Mouse (Mus musculus) heart, postnatal 0 days (tissue): ENCODE data around the gene Orai3. TPM values are rescaled to one million over a fixed set of nuclear protein-coding genes. Genes with fewer than 3 reads are reported as not detected.
"Not testable (repeated sequence)": the region's sequence is repeated elsewhere in the genome, so short reads cannot be mapped to it uniquely, and the experiment has no call there.

Experiments used
- ATAC-seq: fragments of 200-750 bp; cut with Nextera tagmentation; 2 replicates; pipeline ENCODE4 v1.8.0; 2017; ENCODE audit warnings: low read depth, moderate number of reproducible peaks, moderate library complexity; ENCODE audit not compliant: insufficient read depth
- DNase-seq: peaks from one replicate; pipeline ENCODE4 v3.0.0-alpha.2; 2016; ENCODE audit warnings: low spot score
- H3K27ac ChIP-seq: fragments of 300-500 bp; sonication (generic); 2 replicates; pipeline ENCODE4 v1.5.1; 2014; ENCODE audit warnings: low read depth, mild to moderate bottlenecking
- H3K27me3 ChIP-seq: fragments of 300-500 bp; sonication (generic); 2 replicates; pipeline ENCODE4 v1.6.1; 2014; ENCODE audit warnings: low read length, mixed read lengths; ENCODE audit not compliant: control insufficient read depth, insufficient read depth
- H3K36me3 ChIP-seq: fragments of 300-500 bp; sonication (generic); replicated peaks from 2 replicates; pipeline ENCODE4 v1.6.1; 2014; ENCODE audit warnings: low read length, mixed read lengths; ENCODE audit not compliant: control insufficient read depth, insufficient read depth
- H3K4me1 ChIP-seq: fragments of 300-500 bp; sonication (generic); 2 replicates; pipeline ENCODE4 v1.6.1; 2014; ENCODE audit warnings: antibody characterized with exemption; ENCODE audit not compliant: control insufficient read depth, insufficient read depth
- H3K4me2 ChIP-seq: fragments of 300-500 bp; sonication (generic); 2 replicates; pipeline ENCODE4 v1.6.1; 2014; ENCODE audit warnings: low read depth, mild to moderate bottlenecking, low read length, moderate library complexity
- H3K4me3 ChIP-seq: fragments of 300-500 bp; sonication (generic); 2 replicates; pipeline ENCODE4 v1.5.1; 2014; ENCODE audit warnings: low read depth, low read length
- H3K9ac ChIP-seq: fragments of 300-500 bp; sonication (generic); replicated peaks from 2 replicates; pipeline ENCODE4 v1.6.1; 2014; ENCODE audit warnings: low read depth, low read length, mixed read lengths
- H3K9me3 ChIP-seq: fragments of 300-500 bp; sonication (generic); replicated peaks from 2 replicates; pipeline ENCODE4 v1.6.1; 2016; ENCODE audit warnings: low read length; ENCODE audit not compliant: control insufficient read depth
- CTCF ChIP-seq: IDR thresholded peaks from 2 replicates; pipeline ENCODE4 v1.5.1; 2016; ENCODE audit warnings: antibody characterized with exemption, control low read depth, low read depth
- EP300 ChIP-seq: IDR thresholded peaks from 2 replicates; pipeline ENCODE4 v1.6.1; 2016; ENCODE audit warnings: antibody characterized with exemption, low read depth
- WGBS: fragments of 180-500 bp; shearing (Covaris S2); extraction: QIAGEN DNeasy Blood & Tissue Kit; methylation state at CpG from one replicate; pipeline ENCODE4 v1.1.7; 2014; 5-methylcytosine and 5-hydroxymethylcytosine counted together
- polyA plus RNA-seq: library from polyadenylated mRNA; unstranded; fragments of >200 nt; fragmentation: Nextera tagmentation; extraction: Ambion mirVana; gene quantifications from 2 replicates; pipeline ENCODE4 v1.2.1, GENCODE M21; 2015
- total RNA-seq: library from RNA; depleted of rRNA; stranded (reverse); fragments of >200 nt; gene quantifications from 2 replicates; pipeline ENCODE4 v1.2.3, GENCODE M21; 2014; ENCODE audit warnings: low replicate concordance

Gene Orai3
- total and polyA plus RNA-seq, 2 experiments from 2014 or later = 17.3 to 31.8 TPM

GRCm38 (mm10) chr7:127770039-127770905, 657 bp downstream of the Orai3 start:
- 4% methylated on average over 27 of the region's 27 CpGs for WGBS
- peak overlapping the region; percentile 86 for H3K9ac ChIP-seq
- H3K27ac ChIP-seq = peak overlapping the region; percentile 85
- ATAC-seq (peak; percentile 10; the same call in 1 of the 2 replicates), DNase-seq (no peak)
- H3K4me2 ChIP-seq = peak overlapping the region; percentile 82
- no peak for TF ChIP-seq CTCF
- TF ChIP-seq EP300 = no peak
- H3K36me3 ChIP-seq = peaks cover 16% of the 10 kb centered on the region
- H3K4me1 ChIP-seq = peaks cover 12% of the 10 kb centered on the region
- H3K27me3 ChIP-seq = no peaks in the 10 kb centered on the region
- peak overlapping the region; percentile 69 for H3K4me3 ChIP-seq
- H3K9me3 ChIP-seq = no peaks in the 10 kb centered on the region

DNA sequence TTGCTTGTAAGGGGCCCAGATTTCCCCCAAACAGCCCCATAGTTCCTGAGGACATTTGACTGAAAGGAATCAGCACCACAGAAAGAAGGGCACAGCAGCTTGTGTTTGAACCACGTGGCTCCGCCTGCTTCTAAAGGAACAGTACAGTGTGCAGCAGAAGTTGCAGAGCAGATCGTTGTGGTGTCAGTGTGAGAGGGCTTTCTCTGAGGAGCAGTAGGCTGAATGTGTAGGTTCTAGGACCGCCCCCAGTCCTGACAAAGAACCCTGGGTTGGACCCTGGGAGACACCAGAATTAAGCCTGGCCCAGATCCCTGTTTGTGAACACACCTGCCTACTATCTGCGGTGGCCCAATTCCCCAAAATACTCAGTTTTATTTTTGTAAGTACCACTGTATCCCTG, 1.6 kb downstream of the Orai3 start:
- Histone ChIP-seq H3K4me3 (no peak overlapping the region), H3K4me1 (peaks cover 15% of the 10 kb centered on the region), H3K9me3 (no peaks in the 10 kb centered on the region), H3K4me2 (peak overlapping the region; percentile 82; the same call in 1 of the 2 replicates), H3K27me3 (no peaks in the 10 kb centered on the region), H3K36me3 (peaks cover 6% of the 10 kb centered on the region; the same call in 1 of the 2 replicates), H3K27ac (peak overlapping the region; percentile 85; the same call in 1 of the 2 replicates), H3K9ac (no peak overlapping the region)
- WGBS = 69% methylated on average over 5 of the region's 5 CpGs
- no peak for TF ChIP-seq CTCF
- TF ChIP-seq EP300 = no peak
- DNase-seq = no peak
- no peak for ATAC-seq

DNA sequence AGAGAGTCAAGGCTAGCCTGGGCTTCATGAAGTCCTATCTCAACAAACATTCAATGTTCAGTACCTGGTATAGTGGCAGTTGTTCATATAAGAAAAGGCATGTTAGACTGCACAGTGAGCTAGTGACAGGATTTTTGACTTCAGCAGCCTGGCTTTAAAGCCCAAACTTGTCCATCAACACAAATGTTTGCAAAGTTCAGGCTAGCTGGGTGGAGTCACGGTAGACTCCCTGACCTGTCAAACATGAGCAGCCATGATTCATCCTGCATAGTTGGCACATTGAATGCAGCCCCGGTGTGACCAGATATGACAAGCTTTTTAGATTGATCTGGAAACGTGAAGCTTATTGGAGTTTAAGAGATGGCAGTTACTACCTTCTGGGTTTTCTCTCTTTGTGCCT, 2.5 kb downstream of the Orai3 start:
- H3K4me2 ChIP-seq = no peak overlapping the region
- DNase-seq (no peak), ATAC-seq (no peak)
- peaks cover 15% of the 10 kb centered on the region for H3K4me1 ChIP-seq
- H3K36me3 ChIP-seq = peaks cover 6% of the 10 kb centered on the region; the same call in 1 of the 2 replicates
- H3K4me3 ChIP-seq = no peak overlapping the region
- no peaks in the 10 kb centered on the region for H3K9me3 ChIP-seq
- H3K27ac ChIP-seq = no peak overlapping the region
- TF ChIP-seq CTCF = no peak
- no peak for TF ChIP-seq EP300
- 54% methylated on average over 3 of the region's 3 CpGs for WGBS
- H3K27me3 ChIP-seq = no peaks in the 10 kb centered on the region
- no peak overlapping the region for H3K9ac ChIP-seq

- peaks cover 15% of the 10 kb centered on the region for H3K4me1 ChIP-seq
- H3K36me3 ChIP-seq = peaks cover 5% of the 10 kb centered on the region; the same call in 1 of the 2 replicates
- H3K9ac ChIP-seq = no peak overlapping the region
- whole genome bisulfite sequencing = 95% methylated on average over 1 of the region's 1 CpGs
- H3K4me2 ChIP-seq = no peak overlapping the region
- H3K27ac ChIP-seq = no peak overlapping the region
- ATAC-seq (no peak), DNase-seq (no peak)
- TF ChIP-seq CTCF (no peak), EP300 (no peak)
- H3K27me3 ChIP-seq = no peaks in the 10 kb centered on the region
- no peak overlapping the region for H3K4me3 ChIP-seq
- no peaks in the 10 kb centered on the region for H3K9me3 ChIP-seq
These were observed 2.9 kb downstream of the Orai3 start for GRCm38 (mm10) chr7:127772557-127772956.

DNA sequence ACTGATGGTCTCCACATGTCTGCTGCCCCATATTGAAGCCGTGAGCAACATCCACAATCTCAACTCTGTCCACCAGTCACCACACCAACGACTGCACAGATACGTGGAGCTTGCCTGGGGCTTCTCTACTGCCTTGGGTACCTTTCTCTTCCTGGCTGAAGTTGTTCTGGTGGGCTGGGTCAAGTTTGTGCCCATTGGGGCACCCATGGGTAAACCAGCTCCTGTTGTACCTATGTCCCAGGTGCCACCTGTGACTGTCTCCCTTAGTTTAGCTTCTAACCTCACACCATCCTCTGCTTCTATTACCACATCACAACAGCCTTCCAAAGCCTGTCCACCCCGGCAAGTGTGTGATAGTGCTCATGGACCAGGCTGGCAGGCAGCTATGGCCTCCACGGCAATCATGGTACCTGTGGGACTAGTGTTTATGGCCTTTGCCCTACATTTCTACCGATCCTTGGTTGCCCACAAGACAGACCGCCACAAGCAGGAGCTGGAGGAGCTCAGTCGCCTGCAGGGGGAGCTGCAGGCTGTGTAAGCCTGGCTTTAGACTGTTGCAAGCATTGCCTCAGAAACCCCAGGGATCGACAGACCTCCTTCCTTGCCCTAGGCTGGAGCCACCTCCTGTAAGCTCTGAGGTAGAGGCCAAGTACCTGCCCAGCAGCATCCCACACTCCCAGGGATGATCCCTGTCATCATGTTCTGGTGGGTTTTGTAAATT, 4.2 kb downstream of the Orai3 start:
- Histone ChIP-seq H3K9ac (no peak overlapping the region), H3K4me3 (no peak overlapping the region), H3K27me3 (no peaks in the 10 kb centered on the region), H3K36me3 (peaks cover 2% of the 10 kb centered on the region; the same call in 1 of the 2 replicates), H3K27ac (no peak overlapping the region), H3K9me3 (no peaks in the 10 kb centered on the region), H3K4me2 (no peak overlapping the region), H3K4me1 (peaks cover 15% of the 10 kb centered on the region)
- 30% methylated on average over 9 of the region's 9 CpGs for WGBS
- DNase-seq (peak; percentile 68), ATAC-seq (no peak)
- TF ChIP-seq CTCF = peak; percentile 68
- no peak for TF ChIP-seq EP300

DNA sequence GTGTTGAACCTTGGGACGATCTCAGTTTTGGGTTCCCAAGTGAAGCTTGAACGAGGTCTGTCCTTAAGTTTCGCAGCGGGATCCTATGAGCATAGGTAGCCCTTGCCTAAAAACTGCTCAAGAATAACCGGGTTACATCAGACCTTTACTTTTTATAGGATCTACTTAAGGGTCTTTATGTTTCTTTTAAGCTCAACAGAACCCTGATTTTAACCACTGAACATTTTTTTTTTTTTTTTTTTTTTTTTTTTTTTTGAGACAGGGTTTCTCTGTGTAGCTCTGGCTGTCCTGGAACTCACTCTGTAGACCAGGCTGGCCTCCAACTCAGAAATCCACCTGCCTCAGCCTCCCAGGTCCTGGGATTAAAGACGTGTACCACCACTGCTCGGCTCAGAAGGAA, 6.2 kb downstream of the Orai3 start:
- H3K9me3 ChIP-seq, H3K27me3 ChIP-seq, ATAC-seq, DNase-seq, H3K4me1 ChIP-seq: not testable (repeated sequence)
- 70% methylated on average over 7 of the region's 7 CpGs for WGBS
- Histone ChIP-seq H3K9ac (peak overlapping the region; percentile 94; the same call in 1 of the 2 replicates), H3K36me3 (peaks cover 22% of the 10 kb centered on the region), H3K27ac (peak overlapping the region; percentile 96), H3K4me3 (peak overlapping the region; percentile 89), H3K4me2 (peak overlapping the region; percentile 68)
